Mouse (Mus musculus): ENCODE measurements around the gene Pes1. TPM values are rescaled to one million over a fixed set of nuclear protein-coding genes. Genes with fewer than 3 reads are reported as not detected.
"Not testable (repeated sequence)": the region's sequence is repeated elsewhere in the genome, so short reads cannot be mapped to it uniquely, and the experiment has no call there.

The Pes1 gene
- total RNA-seq, 1 experiment: 143 TPM

GRCm38 (mm10) chr11:4006462-4006861, 42.7 kb downstream of the Pes1 start:
- Histone ChIP-seq H3K4me1 (ENCODE audit: control insufficient read depth in 2 of 2, insufficient read depth in 2 of 2, low read length in 2 of 2, poor library complexity in 1 of 2) (no peaks in the 10 kb centered on the region), H3K36me3 (ENCODE audit: control insufficient read depth, insufficient read depth, low read length, poor library complexity, severe bottlenecking) (no peaks in the 10 kb centered on the region), H3K4me3 (ENCODE audit: insufficient read depth in 1 of 2, low read depth in 1 of 2, low read length in 2 of 2, poor library complexity in 1 of 2, severe bottlenecking in 1 of 2) (no peak overlapping the region), H3K9me3 (ENCODE audit: control insufficient read depth, insufficient read depth, low read depth, low read length) (no peaks in the 10 kb centered on the region), H3K9ac (ENCODE audit: insufficient read depth, low read depth, low read length, poor library complexity, severe bottlenecking) (no peak overlapping the region), H3K27ac (ENCODE audit: insufficient read depth, low read depth, low read length, poor library complexity, severe bottlenecking) (no peak overlapping the region)
- DNase-seq (ENCODE audit: low read depth, low spot score): no peak
- in situ Hi-C loops (cut with MboI; ENCODE audit: low sequenced_read_pairs in 2 of 2, unreplicated experiment in 2 of 2): loop anchor here in 1 of 2 experiments (5.0 kb wide), 1 partner anchor 76 kb away; no protein-coding TSS in a partner anchor
- no peak for TF ChIP-seq MAFK (IDR thresholded peaks at IDR 0.05; ENCODE audit: insufficient read depth, low read depth, low read length)
- TF ChIP-seq CHD2 (IDR thresholded peaks at IDR 0.05; ENCODE audit: low read depth, low read length): no peak
- no peak for TF ChIP-seq ZC3H11A (IDR thresholded peaks at IDR 0.05; ENCODE audit: borderline replicate concordance, low read depth, low read length)
- no peak for TF ChIP-seq ZNF384 (IDR thresholded peaks at IDR 0.05; ENCODE audit: low read depth, low read length)
- no peak for TF ChIP-seq HCFC1 (IDR thresholded peaks at IDR 0.05; ENCODE audit: borderline replicate concordance, insufficient read depth, low read length)

- Histone ChIP-seq H3K4me1 (ENCODE audit: control insufficient read depth in 2 of 2, insufficient read depth in 2 of 2, low read length in 2 of 2, poor library complexity in 1 of 2) (no peaks in the 10 kb centered on the region), H3K9ac (ENCODE audit: insufficient read depth, low read depth, low read length, poor library complexity, severe bottlenecking) (no peak overlapping the region), H3K4me3 (ENCODE audit: insufficient read depth in 1 of 2, low read depth in 1 of 2, low read length in 2 of 2, poor library complexity in 1 of 2, severe bottlenecking in 1 of 2) (no peak overlapping the region), H3K36me3 (ENCODE audit: control insufficient read depth, insufficient read depth, low read length, poor library complexity, severe bottlenecking) (no peaks in the 10 kb centered on the region), H3K9me3 (ENCODE audit: control insufficient read depth, insufficient read depth, low read depth, low read length) (no peaks in the 10 kb centered on the region), H3K27ac (ENCODE audit: insufficient read depth, low read depth, low read length, poor library complexity, severe bottlenecking) (no peak overlapping the region)
- TF ChIP-seq MAFK (IDR thresholded peaks at IDR 0.05; ENCODE audit: insufficient read depth, low read depth, low read length) (peak; percentile 95), ZNF384 (IDR thresholded peaks at IDR 0.05; ENCODE audit: low read depth, low read length) (no peak)
- no peak for DNase-seq (ENCODE audit: low read depth, low spot score)
- in situ Hi-C loops (cut with MboI; ENCODE audit: low sequenced_read_pairs in 2 of 2, unreplicated experiment in 2 of 2): no loop called here
Measured at GRCm38 (mm10) chr11:4012616-4013015, 48.8 kb downstream of the Pes1 start.

GRCm38 (mm10) chr11:4015796-4016195, 52.0 kb downstream of the Pes1 start:
- DNase-seq (ENCODE audit: low read depth, low spot score); H3K27ac ChIP-seq (ENCODE audit: insufficient read depth, low read depth, low read length, poor library complexity, severe bottlenecking); H3K4me3 ChIP-seq (ENCODE audit: insufficient read depth in 1 of 2, low read depth in 1 of 2, low read length in 2 of 2, poor library complexity in 1 of 2, severe bottlenecking in 1 of 2); H3K9ac ChIP-seq (ENCODE audit: insufficient read depth, low read depth, low read length, poor library complexity, severe bottlenecking); in situ Hi-C loops (cut with MboI; ENCODE audit: low sequenced_read_pairs in 2 of 2, unreplicated experiment in 2 of 2); H3K9me3 ChIP-seq (ENCODE audit: control insufficient read depth, insufficient read depth, low read depth, low read length); H3K36me3 ChIP-seq (ENCODE audit: control insufficient read depth, insufficient read depth, low read length, poor library complexity, severe bottlenecking); H3K4me1 ChIP-seq (ENCODE audit: control insufficient read depth in 2 of 2, insufficient read depth in 2 of 2, low read length in 2 of 2, poor library complexity in 1 of 2): not testable (repeated sequence)

GRCm38 (mm10) chr11:4022111-4022510, 58.3 kb downstream of the Pes1 start:
- H3K4me1 ChIP-seq (ENCODE audit: control insufficient read depth in 2 of 2, insufficient read depth in 2 of 2, low read length in 2 of 2, poor library complexity in 1 of 2); H3K36me3 ChIP-seq (ENCODE audit: control insufficient read depth, insufficient read depth, low read length, poor library complexity, severe bottlenecking); H3K27ac ChIP-seq (ENCODE audit: insufficient read depth, low read depth, low read length, poor library complexity, severe bottlenecking); H3K9ac ChIP-seq (ENCODE audit: insufficient read depth, low read depth, low read length, poor library complexity, severe bottlenecking); DNase-seq (ENCODE audit: low read depth, low spot score); in situ Hi-C loops (cut with MboI; ENCODE audit: low sequenced_read_pairs in 2 of 2, unreplicated experiment in 2 of 2); H3K4me3 ChIP-seq (ENCODE audit: insufficient read depth in 1 of 2, low read depth in 1 of 2, low read length in 2 of 2, poor library complexity in 1 of 2, severe bottlenecking in 1 of 2); H3K9me3 ChIP-seq (ENCODE audit: control insufficient read depth, insufficient read depth, low read depth, low read length): not testable (repeated sequence)

GRCm38 (mm10) chr11:4023321-4023720, 59.5 kb downstream of the Pes1 start:
- Histone ChIP-seq H3K9me3 (ENCODE audit: control insufficient read depth, insufficient read depth, low read depth, low read length) (no peaks in the 10 kb centered on the region), H3K4me1 (ENCODE audit: control insufficient read depth in 2 of 2, insufficient read depth in 2 of 2, low read length in 2 of 2, poor library complexity in 1 of 2) (peaks cover 1 to 11% of the 10 kb centered on the region in 2 experiments; a peak in 3 of 4 replicates), H3K27ac (ENCODE audit: insufficient read depth, low read depth, low read length, poor library complexity, severe bottlenecking) (no peak overlapping the region), H3K9ac (ENCODE audit: insufficient read depth, low read depth, low read length, poor library complexity, severe bottlenecking) (no peak overlapping the region), H3K4me3 (ENCODE audit: insufficient read depth in 1 of 2, low read depth in 1 of 2, low read length in 2 of 2, poor library complexity in 1 of 2, severe bottlenecking in 1 of 2) (no peak overlapping the region), H3K36me3 (ENCODE audit: control insufficient read depth, insufficient read depth, low read length, poor library complexity, severe bottlenecking) (no peaks in the 10 kb centered on the region)
- DNase-seq (ENCODE audit: low read depth, low spot score): no peak
- in situ Hi-C loops (cut with MboI; ENCODE audit: low sequenced_read_pairs in 2 of 2, unreplicated experiment in 2 of 2): no loop called here
- no peak for TF ChIP-seq ZC3H11A (IDR thresholded peaks at IDR 0.05; ENCODE audit: borderline replicate concordance, low read depth, low read length)
- TF ChIP-seq MAFK (IDR thresholded peaks at IDR 0.05; ENCODE audit: insufficient read depth, low read depth, low read length): no peak
- no peak for TF ChIP-seq CHD2 (IDR thresholded peaks at IDR 0.05; ENCODE audit: low read depth, low read length)
- no peak for TF ChIP-seq HCFC1 (IDR thresholded peaks at IDR 0.05; ENCODE audit: borderline replicate concordance, insufficient read depth, low read length)
- TF ChIP-seq ZNF384 (IDR thresholded peaks at IDR 0.05; ENCODE audit: low read depth, low read length): no peak

All from ES-E14 (cell line).